Mouse (Mus musculus) kidney, adult 18-20 months (tissue): ENCODE measurements around the gene Nsg1.

Experiments
- DNase-seq: peaks from one replicate; pipeline ENCODE4 v3.0.0; 2021

The Nsg1 gene

GRCm38 (mm10) chr5:38137163-38137562 is 22.5 kb downstream of the Nsg1 start:
- no peak for DNase-seq

GRCm38 (mm10) chr5:38136247-38136646 is 23.5 kb downstream of the Nsg1 start:
- DNase-seq, result peak; percentile 55

DNA sequence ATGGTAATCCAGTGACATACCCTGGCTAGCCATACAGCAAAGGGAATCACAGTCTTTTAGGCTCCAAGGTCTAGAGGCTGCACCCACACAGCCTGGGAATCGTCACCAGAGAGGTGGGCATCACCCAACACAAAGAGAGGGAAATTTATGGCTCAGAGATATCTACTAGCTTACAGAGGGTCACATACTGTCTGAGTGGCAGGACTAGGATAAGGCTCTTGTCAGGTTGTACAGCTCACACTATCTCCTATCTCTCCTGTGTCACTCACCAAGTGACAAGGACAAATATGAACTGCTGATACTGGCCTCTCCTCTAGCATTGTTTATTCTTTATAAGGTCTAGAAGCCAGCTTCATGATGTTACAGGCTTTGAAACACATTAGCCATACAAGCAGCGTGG is 30.4 kb downstream of the Nsg1 start:
- no peak for DNase-seq

DNA sequence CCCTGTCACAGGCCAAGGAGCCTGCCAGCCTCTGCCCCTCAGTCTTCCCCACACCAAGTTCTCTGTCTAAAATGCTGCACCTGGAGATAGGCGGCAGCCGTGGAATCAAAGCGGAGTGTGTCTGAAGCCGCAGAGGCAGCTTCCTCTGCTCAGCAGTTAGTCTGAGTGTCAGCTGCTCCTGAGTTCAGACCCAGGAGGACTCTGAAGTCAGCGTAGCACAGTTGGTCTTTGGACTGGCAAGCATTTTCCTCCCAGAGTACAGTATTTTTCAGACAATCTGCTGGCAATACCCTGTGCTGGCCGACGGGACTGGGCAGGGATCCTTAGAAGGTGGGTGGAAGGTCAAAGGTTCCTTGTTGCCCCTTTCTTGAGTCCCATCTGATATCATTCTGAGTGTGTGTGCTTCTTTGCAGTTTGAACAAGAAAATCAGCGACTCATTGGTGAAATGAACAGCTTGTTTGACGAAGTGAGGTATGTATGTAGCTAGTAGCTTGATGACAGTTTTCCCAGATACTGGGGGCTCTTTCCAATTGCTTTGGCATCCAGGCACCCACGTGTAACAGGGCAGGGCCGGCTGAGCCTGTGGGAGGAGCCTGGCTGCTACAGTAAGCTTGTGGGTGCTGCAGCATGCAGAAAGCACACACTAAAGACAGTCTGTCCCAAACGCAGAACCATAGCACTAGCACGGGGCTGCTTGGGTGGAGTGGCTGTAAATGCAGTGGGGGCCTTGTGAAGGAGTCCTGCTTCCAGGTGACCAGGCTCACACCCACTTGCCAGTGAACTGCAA is 33.0 kb downstream of the Nsg1 start:
- peak; percentile 43 for DNase-seq

- no peak for DNase-seq
These were observed 38.0 kb downstream of the Nsg1 start for GRCm38 (mm10) chr5:38121699-38122098.

GRCm38 (mm10) chr5:38119268-38119667 is 40.4 kb downstream of the Nsg1 start:
- DNase-seq, result no peak

DNA sequence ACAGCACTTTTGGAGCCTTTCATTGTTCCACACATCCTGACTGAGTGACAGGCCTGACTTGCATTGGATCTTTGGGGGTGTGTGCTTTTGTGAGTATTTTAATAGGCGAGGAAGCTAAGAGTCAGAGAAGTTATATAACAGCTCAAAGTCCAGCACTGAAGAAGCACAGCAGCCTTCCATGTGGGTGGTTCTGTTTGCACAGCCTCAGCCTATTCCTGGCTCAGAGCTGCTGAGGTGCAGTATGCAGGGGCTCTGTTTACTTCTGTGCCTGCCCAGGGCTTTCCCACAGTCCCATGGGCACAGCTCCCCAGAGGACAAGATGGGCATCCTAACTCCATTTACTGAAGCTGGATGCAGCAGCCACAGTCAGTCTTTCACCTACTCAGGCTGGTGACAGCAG is 42.7 kb downstream of the Nsg1 start:
- DNase-seq, result peak; percentile 46

- DNase-seq, result no peak
These were observed 45.2 kb downstream of the Nsg1 start for GRCm38 (mm10) chr5:38114526-38114925.

DNA sequence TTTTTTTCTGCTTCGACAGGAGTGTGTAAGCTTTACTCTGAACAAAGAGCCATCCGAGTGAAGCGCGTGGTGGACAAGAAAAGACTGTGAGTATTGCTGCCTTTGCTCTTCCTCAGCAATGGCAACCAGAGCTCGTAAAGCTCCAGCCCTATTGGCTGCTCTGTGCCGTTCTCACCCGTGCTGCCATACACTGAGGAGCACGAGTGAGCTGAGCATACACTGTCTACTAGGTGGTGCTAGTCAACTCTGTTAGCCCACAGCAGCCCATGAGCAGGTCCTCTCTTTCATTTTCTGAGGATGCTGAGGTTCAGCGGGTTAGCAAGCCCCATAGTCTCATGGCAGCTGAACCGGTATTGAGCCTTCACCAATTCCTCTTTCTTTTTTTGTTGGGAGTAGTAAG is 52.9 kb downstream of the Nsg1 start:
- DNase-seq, result no peak

- no peak for DNase-seq
These were observed 53.5 kb downstream of the Nsg1 start for GRCm38 (mm10) chr5:38106080-38106697.

DNA sequence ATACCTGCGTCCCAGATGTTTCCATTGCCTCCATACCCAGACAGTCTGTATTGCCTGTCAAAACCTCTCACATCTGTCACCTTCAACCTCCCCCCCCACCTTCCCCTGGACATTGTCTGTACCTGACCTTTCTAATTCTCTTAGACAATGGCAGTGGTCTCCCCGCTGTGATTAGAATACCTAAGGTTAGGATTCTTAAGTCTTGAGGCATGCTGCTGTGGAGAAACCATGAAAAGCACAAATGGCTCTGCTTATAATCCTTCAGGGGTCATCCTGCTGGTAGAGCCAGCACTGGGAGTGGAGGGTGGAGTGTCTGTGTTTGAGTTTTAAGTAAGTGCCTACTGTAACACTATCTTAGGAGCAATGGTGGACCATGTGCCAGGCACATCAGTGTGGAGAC is 56.8 kb downstream of the Nsg1 start:
- no peak for DNase-seq

- no peak for DNase-seq
These were observed 60.5 kb downstream of the Nsg1 start for GRCm38 (mm10) chr5:38099139-38099676.

DNA sequence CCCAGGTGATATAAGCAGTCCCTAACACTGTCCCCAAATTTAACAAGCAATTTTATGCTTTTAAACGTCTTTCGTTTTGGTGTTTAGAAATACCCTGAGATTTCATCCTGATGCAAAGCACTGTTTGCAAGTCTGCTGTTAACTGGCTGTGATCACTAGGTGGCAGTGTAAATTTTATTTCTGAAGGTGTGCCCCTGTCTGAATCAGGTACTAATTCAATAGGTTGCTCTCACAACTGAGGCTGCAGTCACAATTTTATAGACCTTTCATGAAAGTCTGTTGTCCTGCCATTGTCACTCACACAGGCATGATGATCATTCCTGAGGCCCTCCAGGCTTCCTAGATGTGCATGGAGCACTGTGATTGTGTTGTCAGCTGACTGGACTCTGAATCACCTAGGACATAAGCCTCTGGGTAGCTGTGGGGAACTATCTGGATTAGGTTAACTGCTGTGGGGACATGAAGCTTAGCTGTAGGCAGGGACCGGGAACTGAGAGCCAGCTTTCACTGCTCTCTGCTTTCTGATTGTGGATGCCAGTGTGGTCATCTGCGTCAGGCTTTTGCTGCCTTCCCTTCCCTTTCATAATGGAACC is 62.1 kb downstream of the Nsg1 start:
- DNase-seq, result no peak

GRCm38 (mm10) chr5:38094331-38094730 is 65.4 kb downstream of the Nsg1 start:
- no peak for DNase-seq

- DNase-seq, result no peak
These were observed 67.8 kb downstream of the Nsg1 start for GRCm38 (mm10) chr5:38091966-38092304.

- no peak for DNase-seq
These were observed 68.4 kb downstream of the Nsg1 start for GRCm38 (mm10) chr5:38091046-38091965.

DNA sequence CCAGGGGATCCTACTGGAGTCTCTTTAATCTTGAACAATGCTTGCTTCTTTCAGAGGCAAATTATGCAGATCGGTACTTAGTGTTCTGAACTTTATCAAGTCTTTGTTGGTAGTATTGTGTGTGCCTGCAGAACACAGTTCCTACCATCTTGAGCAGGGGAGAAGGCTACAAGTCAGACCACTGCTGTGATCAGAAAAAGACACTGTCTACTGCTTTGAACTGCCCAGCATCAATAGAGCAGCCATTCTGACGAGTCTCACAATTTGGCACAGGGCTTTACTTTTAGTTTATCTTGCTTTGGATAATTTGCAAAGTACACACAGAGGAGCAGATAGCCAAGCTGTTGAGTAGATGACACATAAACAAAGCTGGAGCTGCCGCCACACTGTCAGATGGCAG is 69.1 kb downstream of the Nsg1 start:
- DNase-seq, result no peak

GRCm38 (mm10) chr5:38090111-38090510 is 69.6 kb downstream of the Nsg1 start:
- no peak for DNase-seq
